Mouse (Mus musculus) thymus, postnatal 14 days (tissue): Measurements from ENCODE around the gene Tcp10a.
"Not testable (repeated sequence)": the region's sequence is repeated elsewhere in the genome, so short reads cannot be mapped to it uniquely, and the experiment has no call there.

Experiments used
- DNase-seq: peaks from one replicate; pipeline ENCODE4 v3.0.0; 2021

Gene Tcp10a

GRCm38 (mm10) chr17:7371879-7372278 is 47.4 kb downstream of the Tcp10a start, which contains the start of gene Gm49630:
Gene Gm49630, minus strand, starts transcription at chr17:7371979.
- not testable (repeated sequence) for DNase-seq

GRCm38 (mm10) chr17:7376951-7377700 is 52.7 kb downstream of the Tcp10a start:
- DNase-seq: not testable (repeated sequence)

- DNase-seq: not testable (repeated sequence)
Measured at GRCm38 (mm10) chr17:7377907-7378306, 53.5 kb downstream of the Tcp10a start.

GRCm38 (mm10) chr17:7382711-7383110 is 58.3 kb downstream of the Tcp10a start:
- not testable (repeated sequence) for DNase-seq

- not testable (repeated sequence) for DNase-seq
Measured at GRCm38 (mm10) chr17:7383167-7384143, 59.0 kb downstream of the Tcp10a start.

GRCm38 (mm10) chr17:7385364-7385763 is 60.9 kb downstream of the Tcp10a start, which contains the start of gene Unc93a2:
Gene Unc93a2, minus strand, starts transcription at chr17:7385464.
- DNase-seq: not testable (repeated sequence)

- DNase-seq: not testable (repeated sequence)
Measured at GRCm38 (mm10) chr17:7386016-7386415, 61.6 kb downstream of the Tcp10a start.

GRCm38 (mm10) chr17:7388341-7388957 is 64.0 kb downstream of the Tcp10a start:
- not testable (repeated sequence) for DNase-seq

GRCm38 (mm10) chr17:7388958-7389356 is 64.5 kb downstream of the Tcp10a start:
- not testable (repeated sequence) for DNase-seq

- not testable (repeated sequence) for DNase-seq
Measured at GRCm38 (mm10) chr17:7389898-7390297, 65.5 kb downstream of the Tcp10a start.

- DNase-seq: not testable (repeated sequence)
Measured at GRCm38 (mm10) chr17:7395116-7395515, 70.7 kb downstream of the Tcp10a start.
